Mouse (Mus musculus): ENCODE measurements around the gene Selenoh. TPM values are rescaled to one million over a fixed set of nuclear protein-coding genes. Genes with fewer than 3 reads are reported as not detected.

Selenoh gene
- 396 and 408 TPM in 2 replicates for polyA plus RNA-seq (2014; fragmentation: Nextera tagmentation; extraction: Ambion mirVana)

DNA sequence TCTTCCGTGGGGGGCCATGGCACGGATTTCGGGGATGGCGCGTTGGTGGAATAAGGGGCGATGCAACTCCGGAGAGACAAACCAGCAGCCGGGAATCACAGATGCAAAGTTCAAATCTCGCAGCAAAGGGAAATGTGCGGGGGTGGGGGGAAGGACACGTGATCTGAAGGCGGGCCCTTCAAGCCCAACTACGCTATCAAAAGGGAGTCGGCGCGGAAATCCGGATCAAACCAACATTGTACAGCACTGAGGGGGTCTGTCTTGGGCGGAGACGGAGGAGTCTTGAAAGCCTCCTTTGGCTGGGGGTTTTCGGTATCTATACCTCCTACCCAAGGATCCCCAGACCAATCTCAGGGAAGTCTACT, at the start of gene Selenoh:
TSS of gene Selenoh (minus strand) at position 202 of the 365 bp plus-strand sequence.
- no peaks in the 10 kb centered on the region; the same call in 1 of the 2 replicates for H3K4me1 ChIP-seq (replicated peaks; ENCODE audit: control insufficient read depth, insufficient read depth, low read length)
- H3K36me3 ChIP-seq (ENCODE audit: control insufficient read depth, insufficient read depth, low read length): 0 out of 2 replicates have a peak, but pooled peaks cover 2% of the 10 kb centered on the region

DNA sequence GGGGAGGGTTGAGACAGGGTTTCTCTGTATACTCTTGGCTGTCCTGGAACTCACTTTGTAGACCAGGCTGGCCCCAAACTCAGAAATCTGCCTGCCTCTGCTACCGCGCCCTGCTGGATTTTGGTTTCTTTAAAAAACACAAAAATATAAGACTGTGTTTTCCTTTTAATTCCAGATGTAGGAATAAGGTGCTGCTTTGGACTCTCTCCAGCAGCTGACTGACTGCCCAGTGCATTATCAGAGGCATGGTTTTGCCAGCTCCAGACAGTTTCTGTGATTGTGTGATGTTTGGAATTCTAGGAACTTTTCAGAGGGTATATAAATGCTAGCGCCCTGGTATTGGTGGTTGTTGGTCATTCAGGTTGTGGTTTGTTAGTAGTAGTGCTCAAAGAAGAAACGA, 46.8 kb upstream of the Selenoh start:
- ATAC-seq (ENCODE audit: low FRiP score): no peak
- no peak overlapping the region for H3K4me2 ChIP-seq (replicated peaks; ENCODE audit: low read depth, low read length)
- no peaks in the 10 kb centered on the region for H3K4me1 ChIP-seq (replicated peaks; ENCODE audit: control insufficient read depth, insufficient read depth, low read length)
- no peak overlapping the region for H3K27ac ChIP-seq (ENCODE audit: low read depth, low read length)
- no peak overlapping the region for H3K9ac ChIP-seq (ENCODE audit: low read depth, low read length)
- H3K4me3 ChIP-seq (ENCODE audit: low read depth, low read length): no peak overlapping the region
- H3K9me3 ChIP-seq (ENCODE audit: control insufficient read depth, low read length): no peaks in the 10 kb centered on the region
- no peaks in the 10 kb centered on the region for H3K36me3 ChIP-seq (ENCODE audit: control insufficient read depth, insufficient read depth, low read length)
- H3K27me3 ChIP-seq (ENCODE audit: control insufficient read depth, insufficient read depth, low read length): no peaks in the 10 kb centered on the region
- no peak for DNase-seq (ENCODE audit: low spot score)
- 94% methylated on average over 4 of the region's 4 CpGs for WGBS

More for the DNA sequence above, at the start of gene Selenoh:
- H3K27ac ChIP-seq (ENCODE audit: low read depth, low read length): peak within 1 kb of the TSS; percentile 91
- H3K9me3 ChIP-seq (ENCODE audit: control insufficient read depth, low read length): no peaks in the 10 kb centered on the region
- H3K4me3 ChIP-seq (ENCODE audit: low read depth, low read length): peak within 1 kb of the TSS; percentile 89
- under 1% methylated on average over 20 of the region's 20 CpGs for WGBS
- ATAC-seq (ENCODE audit: low FRiP score) (peak; percentile 98), DNase-seq (ENCODE audit: low spot score) (peak; percentile 92)
- H3K4me2 ChIP-seq (replicated peaks; ENCODE audit: low read depth, low read length): peak within 1 kb of the TSS; percentile 74
- H3K27me3 ChIP-seq (ENCODE audit: control insufficient read depth, insufficient read depth, low read length): no peaks in the 10 kb centered on the region
- H3K9ac ChIP-seq (ENCODE audit: low read depth, low read length): peak within 1 kb of the TSS; percentile 95

- ATAC-seq (ENCODE audit: low FRiP score) (no peak), DNase-seq (ENCODE audit: low spot score) (peak; percentile 8)
- H3K9ac ChIP-seq (ENCODE audit: low read depth, low read length): peak overlapping the region; percentile 71
- H3K27ac ChIP-seq (ENCODE audit: low read depth, low read length): peak overlapping the region; percentile 97; the same call in 1 of the 2 replicates
- 39% methylated on average over 9 of the region's 9 CpGs for WGBS
- H3K27me3 ChIP-seq (ENCODE audit: control insufficient read depth, insufficient read depth, low read length): no peaks in the 10 kb centered on the region
- H3K4me1 ChIP-seq (replicated peaks; ENCODE audit: control insufficient read depth, insufficient read depth, low read length): no peaks in the 10 kb centered on the region
- peak overlapping the region; percentile 76 for H3K4me2 ChIP-seq (replicated peaks; ENCODE audit: low read depth, low read length)
- peak overlapping the region; percentile 86 for H3K4me3 ChIP-seq (ENCODE audit: low read depth, low read length)
- no peaks in the 10 kb centered on the region for H3K36me3 ChIP-seq (ENCODE audit: control insufficient read depth, insufficient read depth, low read length)
- no peaks in the 10 kb centered on the region for H3K9me3 ChIP-seq (ENCODE audit: control insufficient read depth, low read length)
Observed at GRCm38 (mm10) chr2:84716423-84717355, 46.1 kb upstream of the Selenoh start.

DNA sequence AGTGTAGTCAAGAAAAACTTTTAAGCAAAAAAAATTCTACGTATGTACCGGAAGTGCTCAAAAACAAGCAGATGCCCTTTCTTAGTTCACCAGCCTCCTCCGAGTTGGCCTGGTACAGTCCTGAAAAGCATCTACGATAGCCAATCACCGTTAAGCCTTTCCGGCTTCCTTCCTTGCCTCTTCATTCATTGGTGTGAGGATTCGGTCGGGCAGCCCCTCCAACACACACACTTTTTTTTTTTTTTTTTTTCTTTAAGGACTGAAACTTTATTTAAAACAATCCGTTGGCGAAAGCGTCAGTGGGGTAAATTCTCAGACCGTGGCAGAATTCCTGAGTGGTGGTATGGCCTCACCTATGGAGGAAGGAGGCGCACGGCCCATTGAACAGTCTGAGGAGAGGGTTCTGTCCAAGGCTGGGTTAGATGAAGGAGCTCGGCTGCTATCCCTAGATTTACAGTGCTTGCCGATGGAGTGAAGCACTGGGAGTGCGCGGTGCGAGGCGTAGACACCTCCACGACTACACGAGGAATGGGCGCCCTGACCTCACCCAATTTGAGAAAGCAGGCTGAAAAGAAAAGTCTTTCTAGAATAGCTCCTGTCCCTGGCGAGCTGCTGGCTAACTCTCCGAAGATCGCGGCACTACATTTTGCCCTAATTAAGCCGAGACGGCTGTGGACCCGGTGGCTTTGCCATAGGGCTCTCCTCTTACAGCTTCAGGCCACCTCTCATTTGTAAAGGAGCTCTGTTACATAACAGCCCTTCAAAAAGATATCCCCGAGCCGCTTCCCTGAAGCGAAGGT, 45.2 kb upstream of the Selenoh start:
- Histone ChIP-seq H3K4me1 (replicated peaks; ENCODE audit: control insufficient read depth, insufficient read depth, low read length) (no peaks in the 10 kb centered on the region), H3K9me3 (ENCODE audit: control insufficient read depth, low read length) (no peaks in the 10 kb centered on the region), H3K36me3 (ENCODE audit: control insufficient read depth, insufficient read depth, low read length) (0 out of 2 replicates have a peak, but pooled peaks cover under 1% of the 10 kb centered on the region), H3K4me2 (replicated peaks; ENCODE audit: low read depth, low read length) (peak overlapping the region; percentile 76), H3K27me3 (ENCODE audit: control insufficient read depth, insufficient read depth, low read length) (no peaks in the 10 kb centered on the region), H3K4me3 (ENCODE audit: low read depth, low read length) (peak overlapping the region; percentile 86), H3K9ac (ENCODE audit: low read depth, low read length) (peak overlapping the region; percentile 83), H3K27ac (ENCODE audit: low read depth, low read length) (peak overlapping the region; percentile 97)
- ATAC-seq (ENCODE audit: low FRiP score) (peak; percentile 95), DNase-seq (ENCODE audit: low spot score) (no peak)
- under 1% methylated on average over 33 of the region's 33 CpGs for WGBS

DNA sequence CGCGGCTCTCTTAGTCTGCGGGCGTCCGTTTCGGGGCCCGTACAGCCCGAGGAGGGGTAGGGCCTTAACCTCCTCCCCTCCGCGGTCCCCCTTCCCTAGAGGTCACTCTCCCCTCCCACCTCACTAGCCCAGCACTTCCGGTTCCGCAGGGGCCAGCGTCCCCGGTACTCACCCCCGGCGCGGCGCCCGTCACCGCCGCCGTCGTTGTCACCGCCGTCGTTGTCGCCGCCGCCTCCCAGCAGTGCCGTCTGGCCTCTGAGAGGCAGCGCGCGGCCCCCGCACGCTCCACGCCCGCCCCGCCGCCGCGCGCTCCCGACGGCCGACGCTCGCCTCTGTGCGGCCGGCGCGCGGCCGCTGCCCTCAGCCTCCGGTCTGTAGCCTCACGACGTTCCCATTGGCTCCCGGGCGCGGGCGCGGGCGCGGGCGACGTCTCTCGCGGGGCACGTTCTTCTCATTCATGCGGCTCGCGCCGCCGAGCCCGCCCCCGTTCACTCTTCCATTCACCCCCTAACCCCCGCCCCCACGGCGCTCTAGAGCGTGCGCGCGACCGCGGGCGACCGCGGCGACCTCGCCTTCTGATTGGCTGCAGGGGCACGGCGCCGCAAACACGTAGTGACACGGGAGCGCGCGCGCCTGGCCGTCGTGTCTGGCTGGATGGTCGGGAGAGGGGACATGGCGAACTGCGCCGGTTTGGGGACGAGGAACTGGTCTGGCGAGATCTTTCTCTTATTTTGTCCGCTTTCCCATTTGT, 44.4 kb upstream of the Selenoh start, which contains the start of gene Zdhhc5:
TSS of gene Zdhhc5 (minus strand) at position 370 of the 751 bp plus-strand sequence.
- Histone ChIP-seq H3K4me2 (replicated peaks; ENCODE audit: low read depth, low read length) (peak within 1 kb of the TSS; percentile 76), H3K36me3 (ENCODE audit: control insufficient read depth, insufficient read depth, low read length) (0 out of 2 replicates have a peak, but pooled peaks cover 3% of the 10 kb centered on the region), H3K4me1 (replicated peaks; ENCODE audit: control insufficient read depth, insufficient read depth, low read length) (no peaks in the 10 kb centered on the region), H3K9me3 (ENCODE audit: control insufficient read depth, low read length) (no peaks in the 10 kb centered on the region), H3K9ac (ENCODE audit: low read depth, low read length) (peak within 1 kb of the TSS; percentile 83), H3K27me3 (ENCODE audit: control insufficient read depth, insufficient read depth, low read length) (no peaks in the 10 kb centered on the region), H3K27ac (ENCODE audit: low read depth, low read length) (peak within 1 kb of the TSS; percentile 97), H3K4me3 (ENCODE audit: low read depth, low read length) (peak within 1 kb of the TSS; percentile 86)
- under 1% methylated on average over 75 of the region's 107 CpGs for WGBS
- DNase-seq (ENCODE audit: low spot score): peak; percentile 100
- peak; percentile 98 for ATAC-seq (ENCODE audit: low FRiP score)

DNA sequence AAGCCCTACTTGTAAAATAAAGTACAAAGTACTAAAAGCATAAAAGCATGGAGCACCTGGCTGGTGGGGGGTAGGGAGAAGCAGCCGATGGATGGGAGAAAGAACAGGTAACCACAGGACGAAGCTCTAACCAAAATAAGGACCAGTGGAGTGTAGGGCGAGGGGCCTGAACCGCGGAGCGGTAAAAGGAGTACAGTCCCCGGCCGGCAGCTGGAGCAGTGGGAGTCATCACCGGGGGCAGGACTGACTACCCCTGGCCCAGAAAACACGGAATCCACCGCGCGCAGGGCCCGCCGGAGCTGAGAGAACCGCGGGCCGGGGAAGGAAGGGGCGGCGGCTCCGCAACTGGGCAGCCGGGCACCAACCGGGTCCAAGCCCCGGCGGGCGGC, 43.8 kb upstream of the Selenoh start:
- H3K27ac ChIP-seq (ENCODE audit: low read depth, low read length): peak overlapping the region; percentile 97
- H3K9ac ChIP-seq (ENCODE audit: low read depth, low read length): peak overlapping the region; percentile 83
- ATAC-seq (ENCODE audit: low FRiP score): peak; percentile 38
- DNase-seq (ENCODE audit: low spot score): no peak
- H3K36me3 ChIP-seq (ENCODE audit: control insufficient read depth, insufficient read depth, low read length): 0 out of 2 replicates have a peak, but pooled peaks cover 6% of the 10 kb centered on the region
- peak overlapping the region; percentile 76 for H3K4me2 ChIP-seq (replicated peaks; ENCODE audit: low read depth, low read length)
- H3K9me3 ChIP-seq (ENCODE audit: control insufficient read depth, low read length): no peaks in the 10 kb centered on the region
- H3K4me1 ChIP-seq (replicated peaks; ENCODE audit: control insufficient read depth, insufficient read depth, low read length): no peaks in the 10 kb centered on the region
- H3K27me3 ChIP-seq (ENCODE audit: control insufficient read depth, insufficient read depth, low read length): no peaks in the 10 kb centered on the region
- peak overlapping the region; percentile 86 for H3K4me3 ChIP-seq (ENCODE audit: low read depth, low read length)
- WGBS: under 1% methylated on average over 26 of the region's 26 CpGs

DNA sequence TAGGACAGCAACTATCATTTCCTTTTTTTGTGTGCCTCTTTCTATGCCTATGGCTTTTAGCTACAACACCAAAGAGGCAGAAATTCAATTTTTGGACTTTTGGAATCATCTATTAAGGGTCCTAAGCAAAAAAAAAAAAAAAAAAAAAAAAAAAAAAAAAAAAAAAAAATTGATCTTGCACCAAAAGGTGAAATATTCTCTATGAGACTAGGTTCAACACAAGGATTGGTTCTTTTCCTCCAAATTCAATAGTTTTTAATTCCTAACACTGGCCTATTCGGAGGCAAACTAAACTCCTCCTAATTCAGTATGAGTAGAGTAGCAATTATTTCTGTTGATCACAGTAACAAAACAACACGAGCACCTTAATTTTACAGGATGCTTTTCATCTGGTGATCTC, 41.3 kb upstream of the Selenoh start:
- no peak overlapping the region for H3K4me2 ChIP-seq (replicated peaks; ENCODE audit: low read depth, low read length)
- no peaks in the 10 kb centered on the region for H3K27me3 ChIP-seq (ENCODE audit: control insufficient read depth, insufficient read depth, low read length)
- 92% methylated on average over 2 of the region's 2 CpGs for WGBS

GRCm38 (mm10) chr2:84707523-84707922, 37.0 kb upstream of the Selenoh start:
- no peak overlapping the region for H3K9ac ChIP-seq (ENCODE audit: low read depth, low read length)
- ATAC-seq (ENCODE audit: low FRiP score) (no peak), DNase-seq (ENCODE audit: low spot score) (no peak)
- 0 out of 2 replicates have a peak, but pooled peaks cover 6% of the 10 kb centered on the region for H3K36me3 ChIP-seq (ENCODE audit: control insufficient read depth, insufficient read depth, low read length)
- H3K27me3 ChIP-seq (ENCODE audit: control insufficient read depth, insufficient read depth, low read length): no peaks in the 10 kb centered on the region
- no peak overlapping the region for H3K4me2 ChIP-seq (replicated peaks; ENCODE audit: low read depth, low read length)
- WGBS: 78% methylated on average over 1 of the region's 1 CpGs
- H3K27ac ChIP-seq (ENCODE audit: low read depth, low read length): no peak overlapping the region
- H3K4me1 ChIP-seq (replicated peaks; ENCODE audit: control insufficient read depth, insufficient read depth, low read length): no peaks in the 10 kb centered on the region
- no peak overlapping the region for H3K4me3 ChIP-seq (ENCODE audit: low read depth, low read length)
- H3K9me3 ChIP-seq (ENCODE audit: control insufficient read depth, low read length): no peaks in the 10 kb centered on the region

More for the DNA sequence above, 41.3 kb upstream of the Selenoh start:
- H3K4me3 ChIP-seq (ENCODE audit: low read depth, low read length): no peak overlapping the region
- H3K27ac ChIP-seq (ENCODE audit: low read depth, low read length): no peak overlapping the region
- H3K4me1 ChIP-seq (replicated peaks; ENCODE audit: control insufficient read depth, insufficient read depth, low read length): no peaks in the 10 kb centered on the region
- DNase-seq (ENCODE audit: low spot score): no peak
- H3K36me3 ChIP-seq (ENCODE audit: control insufficient read depth, insufficient read depth, low read length): 0 out of 2 replicates have a peak, but pooled peaks cover 6% of the 10 kb centered on the region
- no peak for ATAC-seq (ENCODE audit: low FRiP score)
- no peaks in the 10 kb centered on the region for H3K9me3 ChIP-seq (ENCODE audit: control insufficient read depth, low read length)
- H3K9ac ChIP-seq (ENCODE audit: low read depth, low read length): no peak overlapping the region
